Mouse (Mus musculus) hindlimb bud, embryonic 11.5 days (tissue): Measurements from ENCODE around the gene Cdkn2d.
"Not testable (repeated sequence)": the region's sequence is repeated elsewhere in the genome, so short reads cannot be mapped to it uniquely, and the experiment has no call there.

Source experiments
- DNase-seq: peaks from one replicate; pipeline ENCODE4 v3.0.0-alpha.2; 2012; ENCODE audit warnings: low read depth, low spot score; ENCODE audit errors: extremely low spot score

Gene Cdkn2d

DNA sequence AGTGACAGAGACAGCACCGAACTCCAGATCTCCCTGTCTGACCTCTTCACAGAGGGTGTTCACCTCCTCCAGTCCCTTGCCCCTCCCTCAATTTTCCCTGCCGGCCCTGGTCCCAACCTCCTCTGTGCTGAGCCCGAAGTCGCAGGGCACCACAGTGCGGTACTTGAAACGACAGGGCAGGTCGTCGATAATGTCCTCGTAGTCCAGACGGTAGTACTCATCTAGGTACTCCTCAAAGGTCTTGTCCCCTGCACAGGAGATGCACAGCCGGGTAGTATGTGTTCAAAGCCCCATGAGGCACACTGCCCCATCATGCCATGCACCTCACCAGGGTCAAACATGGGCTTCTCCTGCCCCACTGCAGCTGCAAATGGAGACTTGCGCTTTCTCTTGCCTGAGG, 15.5 kb downstream of the Cdkn2d start:
- DNase-seq: no peak

DNA sequence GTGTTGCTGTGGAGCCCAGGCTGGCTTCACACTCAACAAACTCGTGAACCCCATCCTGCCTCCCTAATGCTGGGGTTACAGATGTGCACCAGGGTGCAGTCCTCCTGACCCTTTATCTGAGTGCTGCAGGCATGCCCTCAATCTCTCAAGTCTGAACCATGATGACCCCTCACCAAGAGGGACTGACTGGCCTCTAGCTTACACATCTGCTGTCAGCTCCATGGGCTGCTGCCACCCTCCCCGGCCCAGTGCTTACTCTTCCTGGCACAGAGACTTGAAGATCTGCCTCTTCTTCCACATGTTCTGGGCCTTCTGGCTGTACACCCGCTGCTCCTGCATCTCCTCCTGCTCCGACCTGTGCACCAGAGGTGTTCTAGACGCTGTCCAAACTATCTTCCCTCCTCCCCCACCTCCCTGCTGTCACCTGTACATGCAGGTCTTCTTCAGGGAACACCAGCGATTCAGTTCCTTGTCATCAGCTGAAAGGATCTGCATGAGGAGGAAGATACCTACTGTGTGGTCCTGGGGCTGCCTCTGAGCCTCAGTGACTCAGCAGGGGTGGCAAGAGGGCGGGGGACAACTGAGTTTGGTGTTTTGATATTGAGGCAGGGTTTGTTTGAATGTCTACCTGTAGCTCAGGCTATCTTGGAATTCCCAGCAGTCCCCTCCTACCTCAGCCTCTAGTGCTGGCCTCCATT, 16.0 kb downstream of the Cdkn2d start:
- no peak for DNase-seq

DNA sequence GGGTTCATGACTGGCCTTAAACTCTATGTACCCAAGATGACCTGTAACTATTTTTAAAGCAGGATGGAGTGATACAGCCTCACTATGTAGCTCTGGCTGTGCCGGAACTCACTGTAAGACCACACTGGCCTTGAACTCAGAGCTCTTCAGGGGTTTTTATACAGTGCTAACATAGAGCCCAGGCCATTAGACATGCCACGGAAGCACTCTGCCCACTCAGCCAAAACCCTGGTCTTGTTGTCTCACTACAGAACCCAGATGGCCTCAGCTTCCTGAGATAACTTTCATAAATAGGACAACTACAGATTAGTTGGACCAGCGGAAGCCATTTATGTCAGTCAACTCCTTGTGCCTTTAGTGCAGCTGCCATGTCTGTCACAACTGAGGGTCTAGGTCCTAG, 16.9 kb downstream of the Cdkn2d start:
- DNase-seq: no peak

GRCm38 (mm10) chr9:21273520-21274228, 17.5 kb downstream of the Cdkn2d start:
- DNase-seq: no peak

DNA sequence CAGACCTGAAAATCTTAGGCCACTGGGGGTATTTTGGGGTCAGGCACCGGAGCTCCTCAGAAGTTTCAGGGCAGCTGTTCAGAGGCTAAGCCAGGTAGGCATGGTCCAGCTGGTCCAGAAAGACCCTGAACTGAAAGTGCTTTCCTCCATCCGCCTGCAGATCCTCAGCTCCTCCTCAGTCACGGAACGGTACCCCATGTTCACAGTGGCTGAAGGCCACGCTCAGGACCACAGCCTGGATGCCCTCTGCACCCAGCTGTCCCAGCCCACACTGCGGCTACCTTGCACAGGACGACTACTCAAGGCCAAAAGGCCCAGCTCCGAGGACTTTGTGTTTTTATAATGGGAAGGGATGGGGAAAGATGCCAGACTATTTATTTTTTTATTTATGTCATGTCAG, 18.1 kb downstream of the Cdkn2d start:
- DNase-seq: no peak

DNA sequence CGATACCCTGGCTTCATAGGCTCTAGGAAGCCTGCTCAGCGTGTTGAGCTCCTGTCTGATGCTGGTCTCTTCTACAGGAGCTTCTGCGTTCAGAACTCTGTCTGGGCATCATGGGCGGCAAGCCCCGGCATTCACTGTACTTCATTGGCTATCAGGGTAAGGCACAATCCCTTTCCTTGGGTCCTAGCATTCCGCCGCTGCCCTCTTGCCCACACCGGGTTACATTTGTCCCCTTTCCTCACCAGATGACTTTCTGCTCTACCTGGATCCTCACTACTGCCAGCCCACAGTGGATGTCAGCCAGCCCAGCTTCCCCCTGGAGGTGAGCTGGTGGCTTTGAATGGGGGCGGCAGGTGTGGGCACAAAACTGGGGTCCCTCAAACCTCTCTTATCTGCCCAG, 18.8 kb downstream of the Cdkn2d start:
- DNase-seq: no peak

GRCm38 (mm10) chr9:21269590-21269989, 21.6 kb downstream of the Cdkn2d start:
- DNase-seq: not testable (repeated sequence)

GRCm38 (mm10) chr9:21268305-21268704, 22.9 kb downstream of the Cdkn2d start:
- DNase-seq: no peak

GRCm38 (mm10) chr9:21266889-21267288, 24.3 kb downstream of the Cdkn2d start:
- no peak for DNase-seq

GRCm38 (mm10) chr9:21265611-21266010, 25.6 kb downstream of the Cdkn2d start:
- DNase-seq: no peak

DNA sequence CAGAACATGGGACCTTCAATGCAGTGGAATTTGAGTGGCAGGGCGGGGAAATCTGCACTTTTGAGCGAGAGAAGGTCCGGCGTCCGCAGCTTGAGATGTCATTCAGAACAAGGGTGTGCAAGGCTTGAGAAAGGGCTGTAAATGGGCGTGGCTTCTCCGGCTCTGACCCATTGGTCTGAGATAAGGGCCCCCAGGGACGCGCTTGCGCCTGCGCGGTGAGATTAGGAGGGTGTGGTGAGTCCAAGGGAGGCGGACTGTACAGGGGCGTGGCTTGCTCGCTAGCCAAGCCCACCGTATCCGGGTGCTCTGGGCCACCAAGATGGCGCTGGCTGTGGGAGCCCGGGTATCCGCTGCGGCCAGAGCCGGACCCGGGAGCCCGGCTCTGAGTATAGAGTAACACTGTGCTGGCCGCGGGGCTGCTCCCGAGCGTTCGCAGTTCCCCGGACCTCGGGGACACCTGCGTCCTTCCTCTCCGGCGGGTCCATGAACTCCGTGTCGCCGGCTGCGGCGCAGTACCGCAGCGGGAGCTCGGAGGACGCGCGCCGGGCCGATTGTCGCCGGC, 26.1 kb downstream of the Cdkn2d start, which contains the start of gene Atg4d:
Gene Atg4d, plus strand, starts transcription at position 294 of the 562 bp plus-strand sequence.
- peak; percentile 96 for DNase-seq

- no peak for DNase-seq
Measured at GRCm38 (mm10) chr9:21264272-21264999, 26.8 kb downstream of the Cdkn2d start.

DNA sequence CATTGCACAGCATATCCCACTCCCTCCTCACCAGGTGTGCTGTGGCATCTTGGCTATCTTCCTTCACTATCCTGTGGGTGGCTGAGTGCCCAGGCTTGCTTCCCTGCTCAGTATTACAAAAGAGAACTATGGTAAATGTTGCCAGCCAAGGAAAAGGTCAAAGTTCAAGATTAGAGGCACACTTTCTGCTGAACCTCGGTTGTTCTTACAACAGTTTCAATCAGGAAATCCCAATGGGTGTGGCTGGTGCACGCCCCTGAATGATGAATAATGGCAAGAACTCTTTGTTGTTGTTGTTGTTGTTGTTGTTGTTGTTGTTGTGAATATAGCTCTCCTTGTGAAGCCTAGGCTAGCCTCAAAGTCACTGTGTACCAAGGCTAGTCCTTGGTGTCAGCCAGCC, 29.4 kb downstream of the Cdkn2d start:
- DNase-seq: no peak

DNA sequence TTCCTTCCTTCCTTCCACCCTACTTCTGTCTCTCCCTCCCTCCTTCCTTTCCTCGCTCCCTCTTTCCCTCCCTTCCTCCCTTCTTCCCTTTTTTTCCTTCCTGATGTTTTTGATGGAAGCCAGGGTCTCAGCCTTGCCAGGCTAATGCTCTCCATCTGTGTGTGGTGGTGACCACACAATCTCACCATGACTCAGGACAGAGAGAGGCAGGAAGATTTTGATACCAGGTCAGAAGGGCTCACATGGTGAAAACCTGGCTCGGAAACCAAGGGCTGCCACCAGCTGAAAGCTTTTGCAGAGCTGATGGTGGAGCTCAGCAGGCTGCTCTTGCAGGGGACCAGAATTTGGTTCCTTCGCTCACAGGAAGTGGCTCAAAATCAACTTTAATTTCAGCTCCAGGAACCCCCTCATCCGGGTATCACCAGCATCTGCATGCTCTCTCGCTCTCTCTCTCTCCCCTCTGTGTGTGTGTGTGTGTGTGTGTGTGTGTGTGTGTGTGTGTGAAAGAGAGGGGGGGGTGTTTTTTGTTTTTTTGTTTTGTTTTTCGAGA, 30.6 kb downstream of the Cdkn2d start:
- no peak for DNase-seq

- not testable (repeated sequence) for DNase-seq
Measured at GRCm38 (mm10) chr9:21256349-21256748, 34.9 kb downstream of the Cdkn2d start.

GRCm38 (mm10) chr9:21254690-21255089, 36.5 kb downstream of the Cdkn2d start:
- DNase-seq: no peak

DNA sequence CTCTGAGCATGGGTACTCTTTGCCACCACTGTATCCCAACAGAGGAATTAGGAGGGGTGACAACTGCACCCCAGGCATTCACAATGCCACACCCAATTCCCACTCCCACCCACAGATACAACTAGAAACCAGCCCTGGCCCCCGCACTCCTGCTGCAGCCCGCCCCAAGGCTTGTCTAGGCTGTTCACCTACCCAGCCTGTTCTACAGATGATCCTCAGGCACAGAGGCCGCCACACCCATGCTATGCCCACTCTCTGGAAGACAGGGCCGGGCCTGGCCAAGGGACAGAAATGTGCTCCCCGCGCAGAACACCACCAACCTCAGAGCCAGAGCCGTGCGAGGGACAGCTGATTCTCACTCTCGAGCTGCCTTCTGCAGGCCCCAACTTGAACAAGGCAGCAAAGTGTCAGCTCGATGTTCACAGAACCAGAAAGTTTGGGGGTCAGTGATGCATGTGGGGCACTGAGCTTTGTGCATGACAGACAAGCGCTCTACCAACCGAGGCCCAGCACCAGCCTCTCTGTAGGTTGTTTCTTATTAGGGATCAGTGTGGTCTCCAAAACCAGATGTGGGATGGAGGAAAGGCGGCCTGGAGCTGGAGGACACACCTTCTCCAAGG, 40.0 kb downstream of the Cdkn2d start:
- DNase-seq: no peak

DNA sequence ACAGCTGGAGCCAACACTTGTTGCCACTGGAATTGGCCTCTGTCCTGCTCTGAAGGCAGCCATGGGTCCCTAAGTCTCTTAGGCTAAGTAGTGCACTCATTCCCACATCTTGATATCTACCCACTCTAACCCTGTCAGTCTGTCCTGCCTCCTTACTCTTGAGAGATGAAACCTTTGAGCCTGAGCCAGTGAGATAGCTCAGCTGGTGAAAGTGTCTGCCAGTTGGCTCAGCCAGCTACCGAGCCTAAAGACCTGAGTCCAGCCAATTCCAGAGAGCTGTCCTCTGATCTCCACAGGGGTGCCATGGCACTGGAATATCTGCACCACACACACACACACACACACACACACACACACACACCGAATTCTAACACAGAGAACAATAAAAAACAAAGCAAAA, 40.7 kb downstream of the Cdkn2d start:
- no peak for DNase-seq

GRCm38 (mm10) chr9:21249629-21250508, 41.3 kb downstream of the Cdkn2d start:
- DNase-seq: no peak

DNA sequence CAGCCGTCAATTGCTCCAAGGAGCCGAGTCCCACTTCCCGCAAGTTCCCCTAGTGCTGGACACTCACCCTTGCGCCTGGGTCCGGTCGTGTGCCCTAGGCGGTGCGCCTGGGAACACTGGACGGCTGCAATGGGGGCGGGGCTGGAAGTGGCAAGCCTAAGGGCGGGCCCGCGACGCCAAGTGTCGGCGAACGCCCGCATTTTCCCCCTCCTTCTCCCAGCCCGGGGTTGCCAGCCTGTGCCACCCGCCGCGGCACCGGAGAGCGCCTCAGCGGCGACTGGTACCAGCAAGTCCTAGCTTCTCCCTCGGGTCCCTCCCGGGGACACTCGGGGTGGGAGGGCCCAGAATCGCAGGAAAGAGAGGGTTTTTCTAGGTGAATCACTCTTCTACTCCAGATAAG, 42.9 kb downstream of the Cdkn2d start, which contains the start of gene S1pr5:
Gene S1pr5, minus strand, starts transcription at position 118 of the 400 bp plus-strand sequence.
- DNase-seq: no peak
